Mouse (Mus musculus): ENCODE data around the gene Scamp2.

Gene Scamp2

DNA sequence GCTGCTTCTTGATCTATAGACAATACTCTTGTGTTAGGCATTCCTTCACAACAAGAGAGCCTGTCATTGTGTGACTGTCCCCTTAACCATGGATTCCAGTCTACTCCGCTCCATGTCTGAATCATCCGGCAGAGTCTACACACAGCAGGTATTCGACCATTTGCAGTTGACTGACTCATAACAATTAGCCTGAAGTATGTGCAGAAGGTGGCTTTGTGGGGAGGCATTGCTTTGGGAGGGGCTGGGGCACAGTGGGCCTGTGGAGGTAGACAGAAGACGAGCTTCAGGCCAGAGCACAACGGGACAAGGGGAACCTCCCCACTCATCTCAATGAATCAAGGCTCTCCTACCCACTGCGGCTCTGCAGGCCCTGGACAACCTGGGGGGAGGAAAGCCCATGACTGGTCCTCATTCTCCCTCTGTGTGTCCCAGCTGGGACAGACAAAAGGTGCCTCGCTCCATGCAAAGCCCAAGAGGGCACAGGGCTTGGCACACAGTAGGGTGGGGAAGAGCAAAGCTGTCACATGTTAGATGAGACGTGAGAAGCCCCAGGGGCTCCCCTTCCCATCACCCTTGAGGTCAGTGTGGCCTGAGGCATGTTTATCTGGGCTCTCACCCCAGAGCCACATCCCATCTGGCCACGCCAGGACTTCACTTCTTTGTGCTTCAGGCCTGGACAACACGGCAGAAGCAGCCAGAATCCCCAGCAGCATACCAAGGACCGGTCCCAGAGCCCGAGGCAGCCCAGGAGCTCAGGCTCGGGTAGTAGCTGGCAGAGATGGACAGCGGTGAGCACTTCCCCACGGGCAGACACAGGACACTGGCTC, 65.1 kb downstream of the Scamp2 start:
- DNase-seq (ENCODE audit: inconsistent age in 2 of 2, low spot score in 1 of 2) = peak in 1 of 2 experiments; percentile 24

GRCm38 (mm10) chr9:57627191-57627590, 66.4 kb downstream of the Scamp2 start:
- peak in 1 of 2 experiments; percentile 29 for DNase-seq (ENCODE audit: inconsistent age in 2 of 2, low spot score in 1 of 2)

DNA sequence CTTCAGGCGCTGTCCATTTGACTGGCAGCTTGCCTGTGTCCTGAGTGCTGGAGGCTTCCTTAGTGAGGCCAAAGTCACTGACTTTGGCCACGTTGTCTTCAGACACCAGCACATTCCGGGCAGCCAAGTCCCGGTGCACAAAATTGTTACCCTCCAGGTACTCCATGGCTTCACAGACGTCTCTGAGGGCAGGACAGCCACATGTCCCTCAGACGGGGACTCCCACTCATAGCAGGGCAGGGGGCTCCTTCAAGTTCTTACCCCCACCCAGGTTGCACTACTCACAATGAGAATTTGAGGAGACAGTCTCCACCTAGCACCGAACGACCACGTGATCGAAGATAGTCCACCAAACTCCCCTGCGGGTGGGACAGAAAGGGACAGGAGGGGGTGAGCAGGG, 67.1 kb downstream of the Scamp2 start:
- DNase-seq (ENCODE audit: inconsistent age in 2 of 2, low spot score in 1 of 2) = no peak

GRCm38 (mm10) chr9:57628717-57629116, 68.0 kb downstream of the Scamp2 start:
- no peak for DNase-seq (ENCODE audit: inconsistent age in 2 of 2, low spot score in 1 of 2)

DNA sequence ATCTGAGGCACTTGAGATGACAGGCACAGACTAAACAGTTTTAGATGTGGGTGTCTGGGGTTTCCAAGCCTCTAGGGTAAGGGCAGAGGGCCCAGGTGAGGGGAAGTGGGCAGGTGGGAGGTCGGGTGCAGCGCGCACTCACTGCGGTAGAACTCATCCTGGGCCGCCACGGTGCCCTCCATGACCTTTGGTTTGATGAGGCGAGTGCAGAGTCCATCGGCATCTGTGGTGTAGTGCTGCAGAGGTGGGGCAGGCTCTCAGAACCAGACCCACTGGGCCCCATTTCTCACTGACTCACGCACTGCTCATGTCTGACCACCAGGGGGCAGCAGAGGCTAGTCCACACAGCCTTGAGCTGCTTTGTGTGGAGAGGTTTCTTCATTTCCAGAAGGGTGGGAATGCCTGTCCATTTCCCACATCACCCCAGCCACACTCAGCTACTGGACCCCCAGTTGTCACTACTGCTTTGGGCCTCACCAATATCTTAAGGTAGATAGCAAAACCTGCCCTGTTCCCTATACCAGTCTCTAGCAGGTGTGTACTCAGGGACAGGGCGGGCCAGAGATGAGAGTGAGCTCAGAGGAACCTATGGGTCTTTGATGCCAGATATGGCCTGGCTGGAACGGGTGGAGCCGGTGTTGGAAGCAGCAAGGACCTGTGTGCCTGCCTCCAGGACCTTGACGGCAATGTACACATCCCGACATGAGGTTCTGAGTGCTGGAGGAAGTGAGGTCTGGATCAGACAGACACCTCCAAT, 68.6 kb downstream of the Scamp2 start:
- DNase-seq (ENCODE audit: inconsistent age in 2 of 2, low spot score in 1 of 2) = peak; percentile 78 to 94

DNA sequence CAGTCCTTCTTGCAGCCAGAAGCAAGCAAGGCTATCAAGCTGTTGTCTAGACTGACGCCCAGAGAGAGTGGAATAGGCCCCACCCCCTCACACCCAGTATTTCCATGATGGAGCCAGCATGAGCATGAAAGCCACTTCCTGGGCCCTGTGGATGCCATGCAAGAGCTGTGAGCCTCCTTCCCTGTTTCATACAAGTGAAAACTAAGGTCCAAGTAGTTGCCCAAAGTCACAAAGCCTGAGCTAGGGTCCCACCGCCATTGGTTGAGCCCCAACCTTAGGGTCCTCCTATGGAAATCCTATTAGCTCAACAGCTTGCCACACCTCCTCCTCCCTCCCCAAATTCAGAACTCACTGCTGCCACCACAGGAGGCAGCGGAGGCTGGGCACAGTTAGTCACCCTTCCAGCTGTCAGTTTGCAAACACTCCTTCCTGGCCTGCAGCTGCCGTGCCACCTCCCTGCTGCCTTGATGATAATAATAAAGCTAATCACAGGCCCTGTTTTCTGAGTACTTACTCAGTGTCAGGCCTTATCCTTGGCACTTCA, 72.8 kb downstream of the Scamp2 start:
- DNase-seq (ENCODE audit: inconsistent age in 2 of 2, low spot score in 1 of 2) = peak in 1 of 2 experiments; percentile 69

GRCm38 (mm10) chr9:57637272-57637671, 76.5 kb downstream of the Scamp2 start:
- peak in 1 of 2 experiments; percentile 25 for DNase-seq (ENCODE audit: inconsistent age in 2 of 2, low spot score in 1 of 2)

GRCm38 (mm10) chr9:57637741-57638322, 77.1 kb downstream of the Scamp2 start:
- peak; percentile 65 to 75 for DNase-seq (ENCODE audit: inconsistent age in 2 of 2, low spot score in 1 of 2)
